Mouse (Mus musculus): ENCODE measurements around the gene Mad2l1bp.

The Mad2l1bp gene

GRCm38 (mm10) chr17:46152847-46153782, at the start of gene Mad2l1bp:
Gene Mad2l1bp, minus strand, starts transcription at chr17:46153553.
- peak; percentile 87 for DNase-seq (ENCODE audit: extremely low read depth, insufficient read length, low spot score)

GRCm38 (mm10) chr17:46203078-46203477, 49.7 kb upstream of the Mad2l1bp start:
- DNase-seq (ENCODE audit: extremely low read depth, insufficient read length, low spot score), result no peak

GRCm38 (mm10) chr17:46202421-46203071, 49.2 kb upstream of the Mad2l1bp start, which contains the start of the genes Polh and Xpo5:
Gene Polh, minus strand, starts transcription at chr17:46202645.
Gene Xpo5, plus strand, starts transcription at chr17:46202782.
- DNase-seq (ENCODE audit: extremely low read depth, insufficient read length, low spot score), result peak; percentile 99

GRCm38 (mm10) chr17:46201151-46201550, 47.8 kb upstream of the Mad2l1bp start:
- DNase-seq (ENCODE audit: extremely low read depth, insufficient read length, low spot score), result peak; percentile 14

- no peak for DNase-seq (ENCODE audit: extremely low read depth, insufficient read length, low spot score)
Observed at GRCm38 (mm10) chr17:46188829-46189228, 35.5 kb upstream of the Mad2l1bp start.

DNA sequence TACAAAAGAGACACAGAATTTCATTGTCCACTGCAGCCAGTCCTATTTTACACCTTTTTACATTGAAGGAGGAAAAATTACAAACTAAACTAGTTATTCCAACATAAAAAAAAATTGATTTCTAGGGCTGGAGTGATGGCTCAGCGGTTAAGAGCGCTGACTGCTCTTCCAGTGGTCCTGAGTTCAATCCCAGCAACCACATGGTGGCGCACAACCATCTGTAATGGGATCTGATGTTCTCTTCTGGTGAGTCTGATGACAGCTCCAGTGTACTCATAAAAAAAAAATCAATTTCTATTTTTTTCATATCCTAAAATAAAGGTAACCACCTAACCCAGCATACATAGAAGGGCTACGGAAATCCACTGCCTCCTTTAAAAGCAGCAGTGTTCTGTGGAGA, 28.9 kb upstream of the Mad2l1bp start:
- DNase-seq (ENCODE audit: extremely low read depth, insufficient read length, low spot score), result no peak

DNA sequence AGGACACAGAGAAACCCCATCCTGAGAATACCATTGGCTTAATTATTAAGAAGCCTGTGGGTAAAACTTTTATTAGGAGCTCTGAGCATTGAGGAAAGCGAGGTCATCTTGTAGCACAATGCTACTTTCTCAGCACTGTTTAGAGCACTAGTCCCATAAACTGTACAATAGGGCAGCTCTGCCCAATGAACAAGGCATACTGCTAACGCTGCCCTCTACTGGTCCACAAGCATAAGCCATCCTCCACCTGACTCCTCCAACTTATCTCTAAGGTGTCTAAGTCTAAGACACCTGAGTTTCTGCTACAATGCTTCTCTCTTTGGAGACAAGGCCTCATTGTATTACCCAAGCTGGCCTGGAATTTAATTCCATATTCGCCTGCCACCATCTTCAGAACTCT, 17.2 kb upstream of the Mad2l1bp start:
- DNase-seq (ENCODE audit: extremely low read depth, insufficient read length, low spot score), result no peak

DNA sequence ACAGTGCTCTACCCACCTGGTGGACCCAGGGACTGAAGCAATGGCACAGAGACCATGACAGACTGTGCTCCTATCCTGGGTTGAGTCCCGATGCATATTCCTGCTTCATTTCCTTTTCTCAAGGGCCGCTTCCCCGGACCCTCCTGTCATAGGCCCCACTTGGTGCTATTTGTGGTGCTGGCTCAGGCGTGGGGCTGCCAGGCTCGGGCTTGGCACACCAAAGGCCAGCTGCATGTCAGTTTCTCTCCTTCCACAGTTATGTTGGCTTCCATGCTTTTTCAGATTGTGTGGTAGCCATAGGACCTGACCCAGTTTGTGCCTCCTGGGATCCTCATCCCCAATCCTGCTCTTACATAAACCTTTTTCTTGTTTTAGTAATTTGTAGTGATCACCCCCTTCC, 15.4 kb upstream of the Mad2l1bp start:
- DNase-seq (ENCODE audit: extremely low read depth, insufficient read length, low spot score), result no peak

- DNase-seq (ENCODE audit: extremely low read depth, insufficient read length, low spot score), result peak; percentile 49
Observed at GRCm38 (mm10) chr17:46168318-46168717, 15.0 kb upstream of the Mad2l1bp start.

DNA sequence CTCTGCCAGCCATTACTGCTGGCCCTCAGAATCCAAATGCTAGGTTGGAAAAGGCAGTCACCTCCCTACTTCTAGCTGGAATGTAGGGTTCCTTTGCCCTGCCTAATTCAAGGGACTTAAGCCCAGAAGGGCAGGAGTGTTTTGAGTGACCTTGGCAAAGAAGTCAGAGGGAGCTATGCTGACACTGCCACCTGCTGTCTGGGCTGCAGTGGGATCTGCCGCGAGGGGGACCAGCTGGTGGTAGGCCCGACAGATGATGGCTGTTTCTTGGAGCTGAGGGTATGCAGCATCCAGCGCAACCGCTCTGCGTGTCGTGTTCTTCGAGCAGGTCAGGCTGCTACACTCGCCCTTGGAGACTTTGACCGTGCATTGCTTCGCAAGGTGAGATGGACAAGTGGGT, 13.7 kb upstream of the Mad2l1bp start:
- no peak for DNase-seq (ENCODE audit: extremely low read depth, insufficient read length, low spot score)

DNA sequence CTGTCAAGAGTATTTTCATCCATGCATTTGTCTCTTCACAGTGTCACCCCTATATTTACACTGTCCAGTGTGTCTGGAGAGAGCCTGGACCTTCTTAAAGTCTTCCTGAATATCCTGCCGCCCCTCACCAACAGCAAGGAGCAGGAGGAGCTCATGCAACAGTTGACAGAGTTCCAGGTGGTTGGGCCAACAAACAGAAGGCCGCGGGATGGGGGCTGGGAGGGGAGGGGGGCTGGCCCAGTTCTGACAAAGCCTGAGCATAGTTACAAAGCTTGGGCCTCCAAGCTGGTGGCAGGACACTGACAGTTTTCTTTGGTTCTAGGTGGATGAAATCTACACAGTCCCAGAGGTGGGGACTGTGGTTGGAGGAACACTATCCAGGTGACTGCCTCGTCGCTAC, 12.9 kb upstream of the Mad2l1bp start:
- DNase-seq (ENCODE audit: extremely low read depth, insufficient read length, low spot score), result no peak

GRCm38 (mm10) chr17:46165460-46165859, 12.1 kb upstream of the Mad2l1bp start:
- DNase-seq (ENCODE audit: extremely low read depth, insufficient read length, low spot score), result no peak

- DNase-seq (ENCODE audit: extremely low read depth, insufficient read length, low spot score), result no peak
Observed at GRCm38 (mm10) chr17:46164791-46165190, 11.4 kb upstream of the Mad2l1bp start.

- DNase-seq (ENCODE audit: extremely low read depth, insufficient read length, low spot score), result no peak
Observed at GRCm38 (mm10) chr17:46164301-46164700, 10.9 kb upstream of the Mad2l1bp start.

DNA sequence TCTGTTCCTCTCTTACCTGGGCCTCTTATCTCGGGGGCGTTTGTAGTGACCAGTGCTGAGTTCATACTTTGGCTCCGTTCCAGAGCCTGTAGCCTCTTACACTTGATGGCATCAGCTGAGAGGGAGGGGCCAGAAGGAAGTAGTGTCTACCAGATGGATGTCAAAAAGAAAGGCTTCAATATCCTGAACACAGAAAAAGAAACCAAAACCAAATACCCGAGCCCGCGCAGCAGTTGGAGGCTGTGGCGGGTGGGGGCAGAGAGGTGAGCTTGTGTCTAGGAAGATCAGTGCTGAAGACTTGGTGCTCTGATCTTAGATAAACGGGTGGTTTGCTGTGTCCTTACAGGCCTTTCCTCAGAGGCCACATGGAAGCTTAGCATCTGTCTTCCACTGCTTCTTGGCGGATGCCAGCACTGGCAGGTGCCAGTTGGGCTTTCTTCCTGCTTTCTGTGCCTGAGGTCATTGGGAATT, 9.6 kb upstream of the Mad2l1bp start:
- DNase-seq (ENCODE audit: extremely low read depth, insufficient read length, low spot score), result peak; percentile 29

- DNase-seq (ENCODE audit: extremely low read depth, insufficient read length, low spot score), result no peak
Observed at GRCm38 (mm10) chr17:46162551-46162950, 9.2 kb upstream of the Mad2l1bp start.

DNA sequence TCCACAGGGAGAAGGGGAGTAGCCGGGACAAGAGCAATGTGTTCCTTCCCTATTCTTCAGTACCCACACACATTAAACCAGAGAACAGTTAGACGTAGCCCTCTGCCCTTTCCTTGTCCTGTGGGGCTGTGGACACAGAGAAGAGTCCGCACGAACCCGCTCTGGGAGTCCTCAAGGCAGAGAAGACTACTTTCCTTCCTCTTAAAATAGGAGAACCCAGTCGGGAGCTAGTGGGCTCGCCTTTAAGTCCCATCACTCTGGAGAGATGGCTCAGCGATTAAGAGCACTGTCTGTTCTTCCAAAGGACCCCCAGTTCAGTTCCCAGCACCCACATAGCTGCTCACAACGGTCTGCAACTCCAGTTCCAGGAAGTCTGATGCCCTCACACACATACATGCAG, 8.4 kb upstream of the Mad2l1bp start:
- DNase-seq (ENCODE audit: extremely low read depth, insufficient read length, low spot score), result no peak

- no peak for DNase-seq (ENCODE audit: extremely low read depth, insufficient read length, low spot score)
Observed at GRCm38 (mm10) chr17:46161179-46161578, 7.8 kb upstream of the Mad2l1bp start.

DNA sequence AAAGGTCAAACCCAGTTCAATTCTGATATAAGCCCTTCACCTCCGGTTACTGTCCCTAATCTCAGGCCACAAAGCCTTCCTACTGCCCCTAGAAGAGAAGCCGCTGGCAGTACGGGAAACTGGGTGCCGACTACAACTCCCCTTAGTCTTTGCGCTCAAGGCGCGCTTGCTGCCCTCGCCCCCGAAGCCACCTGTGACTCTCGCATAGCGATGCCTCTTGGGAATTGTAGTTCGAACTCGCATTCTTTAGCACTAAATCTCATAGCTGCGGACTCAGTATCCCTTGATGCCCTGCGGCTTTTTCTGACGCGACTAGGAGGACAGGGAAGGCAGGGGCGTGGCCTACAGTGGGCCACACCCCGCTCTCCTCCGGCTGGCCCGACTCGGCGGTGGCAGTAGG, 7.3 kb upstream of the Mad2l1bp start, which contains the start of gene Gtpbp2:
Gene Gtpbp2 (plus strand): TSS at position 347 of the 400 bp plus-strand sequence.
- DNase-seq (ENCODE audit: extremely low read depth, insufficient read length, low spot score), result peak; percentile 92

- DNase-seq (ENCODE audit: extremely low read depth, insufficient read length, low spot score), result peak; percentile 93
Observed at GRCm38 (mm10) chr17:46160090-46160662, 6.8 kb upstream of the Mad2l1bp start.

DNA sequence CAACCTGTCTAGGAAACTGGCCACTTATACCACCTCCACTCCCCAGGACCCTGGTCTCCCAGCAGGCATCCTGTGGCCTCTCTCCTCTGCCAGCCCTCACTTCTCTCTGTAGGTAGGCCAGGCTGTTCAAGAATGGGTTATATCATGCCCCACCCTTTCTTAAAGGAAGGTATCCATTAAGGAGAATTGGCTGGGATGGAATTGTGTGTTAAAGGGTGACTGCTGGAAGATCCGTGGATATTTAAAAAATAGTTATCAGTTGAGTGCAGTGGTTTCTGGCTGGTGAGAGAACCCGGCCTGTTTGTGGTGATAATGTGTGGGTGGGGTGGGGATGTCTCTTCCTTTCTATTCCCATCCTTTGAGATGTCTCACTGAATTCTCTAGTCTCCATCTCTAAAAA, 5.9 kb upstream of the Mad2l1bp start:
- DNase-seq (ENCODE audit: extremely low read depth, insufficient read length, low spot score), result no peak
